Mouse (Mus musculus) embryonic facial prominence, embryonic 13.5 days (tissue): Measurements from ENCODE around the gene Plch1. TPM values are rescaled to one million over a fixed set of nuclear protein-coding genes. Genes with fewer than 3 reads are reported as not detected.

Experiments used
- ATAC-seq: fragments of 200-750 bp; cut with Nextera tagmentation; 2 replicates; pipeline ENCODE4 v1.8.0; 2017; ENCODE audit warnings: low read depth; ENCODE audit not compliant: insufficient number of reproducible peaks, insufficient read depth, low FRiP score, low TSS enrichment
- H3K27ac ChIP-seq: fragments of 300-500 bp; sonication (generic); 2 replicates; pipeline ENCODE4 v1.5.1; 2015; ENCODE audit warnings: moderate library complexity, mild to moderate bottlenecking, inconsistent platforms
- H3K27me3 ChIP-seq: fragments of 300-500 bp; sonication (generic); 2 replicates; pipeline ENCODE4 v1.6.1; 2015; ENCODE audit warnings: mild to moderate bottlenecking, inconsistent platforms
- H3K36me3 ChIP-seq: fragments of 300-500 bp; sonication (generic); 2 replicates; pipeline ENCODE4 v1.6.1; 2015; ENCODE audit warnings: mild to moderate bottlenecking, inconsistent platforms
- H3K4me1 ChIP-seq: fragments of 300-500 bp; sonication (generic); 2 replicates; pipeline ENCODE4 v1.6.1; 2015; ENCODE audit warnings: inconsistent platforms
- H3K4me2 ChIP-seq: fragments of 300-500 bp; sonication (generic); 2 replicates; pipeline ENCODE4 v1.6.1; 2015; ENCODE audit warnings: moderate library complexity, mild to moderate bottlenecking, inconsistent platforms
- H3K4me3 ChIP-seq: fragments of 300-500 bp; sonication (generic); 2 replicates; pipeline ENCODE4 v1.5.1; 2015; ENCODE audit warnings: mild to moderate bottlenecking, inconsistent platforms
- H3K9ac ChIP-seq: fragments of 300-500 bp; sonication (generic); 2 replicates; pipeline ENCODE4 v1.6.1; 2015; ENCODE audit warnings: mild to moderate bottlenecking, inconsistent platforms
- H3K9me3 ChIP-seq: fragments of 300-500 bp; sonication (generic); 2 replicates; pipeline ENCODE4 v1.6.1; 2016; ENCODE audit warnings: inconsistent platforms
- WGBS: fragments of 180-500 bp; shearing (Covaris S2); methylation state at CpG from one replicate; pipeline ENCODE4 v1.1.7; 2015; ENCODE audit warnings: mixed read lengths; 5-methylcytosine and 5-hydroxymethylcytosine counted together
- polyA plus RNA-seq: library from polyadenylated mRNA; unstranded; fragments of >200 nt; fragmentation: Nextera tagmentation; extraction: Ambion mirVana; gene quantifications from 2 replicates; pipeline ENCODE4 v1.2.1, GENCODE M21; 2015

Plch1 gene
- polyA plus RNA-seq, 1 experiment from 2014 or later: 2.4 TPM

- Histone ChIP-seq H3K4me2 (peak overlapping the region; percentile 100; the same call in 1 of the 2 replicates), H3K27ac (no peak overlapping the region), H3K9ac (no peak overlapping the region), H3K36me3 (no peaks in the 10 kb centered on the region), H3K4me3 (no peak overlapping the region), H3K27me3 (peaks cover 9% of the 10 kb centered on the region; the same call in 1 of the 2 replicates), H3K9me3 (no peaks in the 10 kb centered on the region), H3K4me1 (peaks cover 12% of the 10 kb centered on the region)
- 24% methylated on average over 1 of the region's 1 CpGs for WGBS
- ATAC-seq: no peak
These were observed 2.1 kb downstream of the Plch1 start for GRCm38 (mm10) chr3:63897177-63897576.

- H3K9ac ChIP-seq: no peak overlapping the region
- no peaks in the 10 kb centered on the region for H3K36me3 ChIP-seq
- H3K27me3 ChIP-seq: peaks cover 9% of the 10 kb centered on the region; the same call in 1 of the 2 replicates
- no peaks in the 10 kb centered on the region for H3K9me3 ChIP-seq
- WGBS: 73% methylated on average over 4 of the region's 4 CpGs
- H3K4me2 ChIP-seq: no peak overlapping the region
- no peak for ATAC-seq
- no peak overlapping the region for H3K4me3 ChIP-seq
- H3K4me1 ChIP-seq: peaks cover 12% of the 10 kb centered on the region
- H3K27ac ChIP-seq: no peak overlapping the region
These were observed 3.0 kb downstream of the Plch1 start for GRCm38 (mm10) chr3:63896303-63896702.

- no peak overlapping the region for H3K4me3 ChIP-seq
These were observed 3.5 kb downstream of the Plch1 start for GRCm38 (mm10) chr3:63895786-63896185.

GRCm38 (mm10) chr3:63893677-63894076, 5.6 kb downstream of the Plch1 start:
- no peak overlapping the region for H3K4me3 ChIP-seq
- peaks cover 5% of the 10 kb centered on the region; the same call in 1 of the 2 replicates for H3K4me1 ChIP-seq
- H3K27ac ChIP-seq: no peak overlapping the region
- WGBS: 64% methylated on average over 7 of the region's 7 CpGs
- no peaks in the 10 kb centered on the region for H3K27me3 ChIP-seq
- no peak for ATAC-seq
- no peaks in the 10 kb centered on the region for H3K9me3 ChIP-seq
- no peak overlapping the region for H3K4me2 ChIP-seq
- H3K36me3 ChIP-seq: no peaks in the 10 kb centered on the region
- H3K9ac ChIP-seq: no peak overlapping the region

More at GRCm38 (mm10) chr3:63895786-63896185, 3.5 kb downstream of the Plch1 start:
- peaks cover 12% of the 10 kb centered on the region for H3K4me1 ChIP-seq
- no peaks in the 10 kb centered on the region for H3K9me3 ChIP-seq
- no peak overlapping the region for H3K9ac ChIP-seq
- no peak for ATAC-seq
- 41% methylated on average over 2 of the region's 2 CpGs for WGBS
- H3K27ac ChIP-seq: no peak overlapping the region
- H3K36me3 ChIP-seq: no peaks in the 10 kb centered on the region
- no peak overlapping the region for H3K4me2 ChIP-seq
- H3K27me3 ChIP-seq: peaks cover 9% of the 10 kb centered on the region; the same call in 1 of the 2 replicates

- H3K9me3 ChIP-seq: no peaks in the 10 kb centered on the region
- H3K4me3 ChIP-seq: no peak overlapping the region
- no peaks in the 10 kb centered on the region for H3K4me1 ChIP-seq
- 31% methylated on average over 3 of the region's 3 CpGs for WGBS
- H3K36me3 ChIP-seq: no peaks in the 10 kb centered on the region
- no peaks in the 10 kb centered on the region for H3K27me3 ChIP-seq
- no peak overlapping the region for H3K27ac ChIP-seq
- no peak overlapping the region for H3K4me2 ChIP-seq
- no peak for ATAC-seq
- H3K9ac ChIP-seq: no peak overlapping the region
These were observed 7.1 kb downstream of the Plch1 start for GRCm38 (mm10) chr3:63892154-63892553.

GRCm38 (mm10) chr3:63881065-63881464, 18.2 kb downstream of the Plch1 start:
- no peaks in the 10 kb centered on the region for H3K36me3 ChIP-seq
- WGBS: 83% methylated on average over 2 of the region's 2 CpGs

GRCm38 (mm10) chr3:63878995-63879666, 20.1 kb downstream of the Plch1 start:
- H3K9me3 ChIP-seq: no peaks in the 10 kb centered on the region
- H3K27ac ChIP-seq: no peak overlapping the region
- no peak overlapping the region for H3K4me3 ChIP-seq
- no peaks in the 10 kb centered on the region for H3K36me3 ChIP-seq
- no peak overlapping the region for H3K4me2 ChIP-seq
- no peaks in the 10 kb centered on the region for H3K27me3 ChIP-seq
- 13% methylated on average over 4 of the region's 4 CpGs for WGBS
- no peak for ATAC-seq
- no peak overlapping the region for H3K9ac ChIP-seq
- no peaks in the 10 kb centered on the region for H3K4me1 ChIP-seq

More at GRCm38 (mm10) chr3:63881065-63881464, 18.2 kb downstream of the Plch1 start:
- Histone ChIP-seq H3K27ac (no peak overlapping the region), H3K4me1 (no peaks in the 10 kb centered on the region), H3K4me3 (no peak overlapping the region), H3K9me3 (no peaks in the 10 kb centered on the region), H3K27me3 (no peaks in the 10 kb centered on the region), H3K4me2 (no peak overlapping the region), H3K9ac (no peak overlapping the region)
- ATAC-seq: no peak

GRCm38 (mm10) chr3:63872818-63873217, 26.5 kb downstream of the Plch1 start:
- no peak for ATAC-seq
- WGBS: 36% methylated on average over 1 of the region's 1 CpGs

GRCm38 (mm10) chr3:63871249-63871648, 28.0 kb downstream of the Plch1 start:
- Histone ChIP-seq H3K9ac (no peak overlapping the region), H3K27ac (no peak overlapping the region), H3K4me3 (no peak overlapping the region), H3K27me3 (no peaks in the 10 kb centered on the region), H3K4me2 (no peak overlapping the region), H3K36me3 (no peaks in the 10 kb centered on the region), H3K9me3 (no peaks in the 10 kb centered on the region), H3K4me1 (peaks cover 10% of the 10 kb centered on the region; the same call in 1 of the 2 replicates)
- WGBS: 15% methylated on average over 2 of the region's 2 CpGs
- ATAC-seq: no peak

More at GRCm38 (mm10) chr3:63872818-63873217, 26.5 kb downstream of the Plch1 start:
- no peak overlapping the region for H3K9ac ChIP-seq
- H3K4me1 ChIP-seq: peaks cover 10% of the 10 kb centered on the region; the same call in 1 of the 2 replicates
- no peak overlapping the region for H3K4me3 ChIP-seq
- H3K36me3 ChIP-seq: no peaks in the 10 kb centered on the region
- H3K4me2 ChIP-seq: no peak overlapping the region
- H3K9me3 ChIP-seq: no peaks in the 10 kb centered on the region
- no peaks in the 10 kb centered on the region for H3K27me3 ChIP-seq
- H3K27ac ChIP-seq: no peak overlapping the region

- Histone ChIP-seq H3K27ac (no peak overlapping the region), H3K4me3 (no peak overlapping the region), H3K9me3 (no peaks in the 10 kb centered on the region), H3K4me2 (no peak overlapping the region), H3K36me3 (no peaks in the 10 kb centered on the region), H3K27me3 (no peaks in the 10 kb centered on the region), H3K4me1 (peaks cover 10% of the 10 kb centered on the region; the same call in 1 of the 2 replicates), H3K9ac (no peak overlapping the region)
- no peak for ATAC-seq
- 68% methylated on average over 1 of the region's 1 CpGs for WGBS
These were observed 31.0 kb downstream of the Plch1 start for GRCm38 (mm10) chr3:63868285-63868684.

- Histone ChIP-seq H3K9me3 (0 out of 2 replicates have a peak, but pooled peaks cover 3% of the 10 kb centered on the region), H3K36me3 (no peaks in the 10 kb centered on the region; the same call in 1 of the 2 replicates), H3K9ac (no peak overlapping the region), H3K27ac (no peak overlapping the region), H3K4me2 (no peak overlapping the region), H3K4me1 (no peaks in the 10 kb centered on the region), H3K27me3 (no peaks in the 10 kb centered on the region), H3K4me3 (no peak overlapping the region)
- no peak for ATAC-seq
- WGBS: 79% methylated on average over 2 of the region's 2 CpGs
These were observed 34.2 kb downstream of the Plch1 start for GRCm38 (mm10) chr3:63865069-63865468.

GRCm38 (mm10) chr3:63862716-63863115, 36.6 kb downstream of the Plch1 start:
- Histone ChIP-seq H3K9ac (no peak overlapping the region), H3K9me3 (0 out of 2 replicates have a peak, but pooled peaks cover 3% of the 10 kb centered on the region), H3K27ac (no peak overlapping the region), H3K4me3 (no peak overlapping the region), H3K4me1 (no peaks in the 10 kb centered on the region), H3K36me3 (no peaks in the 10 kb centered on the region; the same call in 1 of the 2 replicates), H3K4me2 (no peak overlapping the region), H3K27me3 (no peaks in the 10 kb centered on the region)
- 78% methylated on average over 10 of the region's 10 CpGs for WGBS
- no peak for ATAC-seq
